Mouse (Mus musculus) bone marrow macrophage, adult 2 months (primary cell): ENCODE data around the gene Atad5.

ENCODE experiments used
- CTCF ChIP-seq: IDR thresholded peaks from 2 replicates; pipeline ENCODE4 v1.5.1; 2012; ENCODE audit warnings: low read depth, mild to moderate bottlenecking, low read length, moderate library complexity
- POLR2A ChIP-seq: IDR thresholded peaks from 2 replicates; pipeline ENCODE4 v1.6.1; 2012; ENCODE audit warnings: mild to moderate bottlenecking, low read depth, low read length, borderline replicate concordance

DNA sequence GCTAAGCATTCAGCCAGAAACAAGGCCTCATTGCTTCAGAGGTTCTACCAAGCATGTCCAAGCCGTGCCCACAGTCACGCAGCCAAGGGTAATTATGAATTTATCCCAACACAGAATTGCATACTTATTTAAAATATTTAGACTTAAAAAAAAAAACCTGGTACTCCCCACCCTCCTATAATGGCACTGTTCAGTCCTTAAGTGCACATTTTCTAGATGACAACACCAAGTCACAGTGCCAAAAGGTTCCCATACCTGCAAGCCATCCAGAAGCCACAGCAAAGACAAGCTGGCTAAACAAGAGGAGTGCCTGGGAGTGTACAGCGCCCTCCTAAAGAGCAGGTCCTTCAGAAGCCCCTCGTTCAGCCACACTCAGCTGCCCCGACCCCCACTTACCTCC, 36.0 kb upstream of the Atad5 start:
- no peak for TF ChIP-seq CTCF
- TF ChIP-seq POLR2A = no peak
